Comparison of ENCODE assay signal across 23 mouse cellular contexts in genomic region chr5:132758941-132759340, GRCm38 (mm10).
DNase-seq lines count a peak whose midpoint lies in the region; ATAC-seq and TF ChIP-seq lines count a peak whose summit lies in the region.
"Had no signal": no experiment of that assay in that cellular context is flagged by ENCODE, and none has a peak within 500 bp of the region (broad histone marks: within the 10 kb centered on the region; RNA-seq: fewer than 3 reads in every experiment).

No protein-coding gene starts in this region.

- no peak for ATAC-seq in limb, embryonic 13.5 days (ENCODE audit: low FRiP score, low read depth)
- ATAC-seq: activated CD4-positive, CD25-positive, alpha-beta regulatory T cell, adult 4 months had no signal

- no peak for TF ChIP-seq POLR2A in cerebellum, adult 2 months (IDR thresholded peaks at IDR 0.05; ENCODE audit: borderline replicate concordance, insufficient read depth, low read length)
- no peak for TF ChIP-seq POLR2A in heart, adult 2 months (IDR thresholded peaks at IDR 0.05; ENCODE audit: insufficient read depth, low read depth, low read length)

- H3K27me3 ChIP-seq in cerebellum, adult 2 months (ENCODE audit: control insufficient read depth, insufficient read depth, low read length), result no peaks in the 10 kb centered on the region
- no peaks in the 10 kb centered on the region for H3K27me3 ChIP-seq in limb, embryonic 13.5 days
- H3K27me3 ChIP-seq in limb, embryonic 10.5 days (ENCODE audit: low read depth, poor library complexity, severe bottlenecking), result no peaks in the 10 kb centered on the region
- no peaks in the 10 kb centered on the region for H3K27me3 ChIP-seq in heart, adult 2 months (ENCODE audit: control insufficient read depth, insufficient read depth, low read length)
- H3K27me3 ChIP-seq: embryonic facial prominence, embryonic 15.5 days; limb, embryonic 15.5 days; liver, embryonic 15.5 days; midbrain, embryonic 12.5 days; neural tube, embryonic 13.5 days had no signal

- peak overlapping the region; percentile 32 for H3K4me3 ChIP-seq in cerebellum, adult 2 months (replicated peaks; ENCODE audit: insufficient read depth, low read depth, low read length)
- peak overlapping the region; percentile 57 for H3K4me3 ChIP-seq in gastrocnemius, adult 2 months
- H3K4me3 ChIP-seq in limb, embryonic 13.5 days, result no peak overlapping the region
- H3K4me3 ChIP-seq in limb, embryonic 10.5 days, result no peak overlapping the region
- no peak overlapping the region for H3K4me3 ChIP-seq in heart, adult 2 months
- H3K4me3 ChIP-seq: embryonic facial prominence, embryonic 15.5 days; hindbrain, embryonic 10.5 days; limb, embryonic 15.5 days; liver, embryonic 15.5 days; midbrain, embryonic 12.5 days; neural tube, embryonic 13.5 days had no signal

- H3K27ac ChIP-seq in cerebellum, adult 2 months (ENCODE audit: insufficient read depth, low read length), result no peak overlapping the region
- peak overlapping the region; percentile 57 for H3K27ac ChIP-seq in gastrocnemius, adult 2 months
- H3K27ac ChIP-seq in limb, embryonic 13.5 days, result no peak overlapping the region
- H3K27ac ChIP-seq in limb, embryonic 10.5 days, result no peak overlapping the region
- H3K27ac ChIP-seq in heart, adult 2 months, result no peak overlapping the region
- H3K27ac ChIP-seq: embryonic facial prominence, embryonic 15.5 days; hindbrain, embryonic 10.5 days; limb, embryonic 15.5 days; liver, embryonic 15.5 days; macrophage; midbrain, embryonic 12.5 days; neural tube, embryonic 13.5 days had no signal

- WGBS in cerebellum, adult 2 months, result 40% methylated on average over 10 of the region's 10 CpGs
- WGBS in limb, embryonic 13.5 days, result 58% methylated on average over 10 of the region's 10 CpGs
- WGBS in limb, embryonic 10.5 days, result 82% methylated on average over 10 of the region's 10 CpGs
- 72% methylated on average over 10 of the region's 10 CpGs for WGBS in heart, adult 2 months

- no peak overlapping the region for H3K9ac ChIP-seq in limb, embryonic 13.5 days
- H3K9ac ChIP-seq in heart, adult 2 months (ENCODE audit: low read depth, low read length), result no peak overlapping the region
- H3K9ac ChIP-seq: embryonic facial prominence, embryonic 15.5 days; limb, embryonic 15.5 days; liver, embryonic 15.5 days; midbrain, embryonic 12.5 days; neural tube, embryonic 13.5 days had no signal

- TF ChIP-seq EP300 in heart, adult 2 months (IDR thresholded peaks at IDR 0.05; ENCODE audit: insufficient read depth, low read depth, low read length), result no peak

- no peaks in the 10 kb centered on the region for H3K9me3 ChIP-seq in limb, embryonic 13.5 days
- no peaks in the 10 kb centered on the region for H3K9me3 ChIP-seq in limb, embryonic 10.5 days (replicated peaks)
- H3K9me3 ChIP-seq: embryonic facial prominence, embryonic 15.5 days; hindbrain, embryonic 10.5 days; limb, embryonic 15.5 days; liver, embryonic 15.5 days; midbrain, embryonic 12.5 days; neural tube, embryonic 13.5 days had no signal

- H3K4me1 ChIP-seq in cerebellum, adult 2 months (ENCODE audit: control insufficient read depth, insufficient read depth, low read length), result peaks cover 5% of the 10 kb centered on the region; the same call in 1 of the 2 replicates
- peaks cover 5% of the 10 kb centered on the region; the same call in 1 of the 2 replicates for H3K4me1 ChIP-seq in limb, embryonic 13.5 days
- H3K4me1 ChIP-seq in limb, embryonic 10.5 days, result peaks cover 3% of the 10 kb centered on the region
- H3K4me1 ChIP-seq in heart, adult 2 months (ENCODE audit: control insufficient read depth, insufficient read depth, low read length), result no peaks in the 10 kb centered on the region
- H3K4me1 ChIP-seq: embryonic facial prominence, embryonic 15.5 days; limb, embryonic 15.5 days; liver, embryonic 15.5 days; midbrain, embryonic 12.5 days; neural tube, embryonic 13.5 days had no signal

- TF ChIP-seq CTCF in cerebellum, adult 2 months (IDR thresholded peaks at IDR 0.05; ENCODE audit: borderline replicate concordance, insufficient read depth, low read depth, low read length), result no peak
- TF ChIP-seq CTCF in gastrocnemius, adult 2 months (IDR thresholded peaks at IDR 0.05), result no peak
- TF ChIP-seq CTCF in heart, adult 2 months (IDR thresholded peaks at IDR 0.05), result no peak

- H3K79me2 ChIP-seq in heart, adult 2 months (replicated peaks; ENCODE audit: control insufficient read depth, insufficient read depth, low read length), result no peaks in the 10 kb centered on the region

- no peaks in the 10 kb centered on the region for H3K36me3 ChIP-seq in limb, embryonic 13.5 days
- H3K36me3 ChIP-seq in limb, embryonic 10.5 days, result no peaks in the 10 kb centered on the region
- no peaks in the 10 kb centered on the region for H3K36me3 ChIP-seq in heart, adult 2 months (ENCODE audit: control insufficient read depth, insufficient read depth, low read length)
- H3K36me3 ChIP-seq: embryonic facial prominence, embryonic 15.5 days; G1E; hindbrain, embryonic 10.5 days; limb, embryonic 15.5 days; liver, embryonic 15.5 days; midbrain, embryonic 12.5 days; neural tube, embryonic 13.5 days had no signal

- peak; percentile 18 to 23 for DNase-seq in cerebellum, adult 2 months
- DNase-seq in cerebellum, adult 11 months, result no peak
- peak; percentile 49 for DNase-seq in gastrocnemius, adult 2 months
- no peak for DNase-seq in gastrocnemius, postnatal 4 days (ENCODE audit: low spot score in 2 of 2)
- no peak for DNase-seq in limb, embryonic 10.5 days (ENCODE audit: low spot score)
- DNase-seq in cerebellum, adult 9-11 months, result peak; percentile 19
- no peak for DNase-seq in heart, adult 2 months
- DNase-seq: adrenal gland, postnatal 10 days; kidney, adult 8-10 months; kidney, postnatal 14 days; layer of hippocampus, adult 9-11 months; right cerebral cortex, adult 18-20 months; thymus, adult 2 months had no signal

- intact Hi-C loops in gastrocnemius, adult 2 months (cut with DNase I), result loop anchor here (10.0 kb wide), 1 partner anchor 104 kb away; no protein-coding TSS in a partner anchor
- intact Hi-C loops in heart, adult 2 months (cut with DNase I), result no loop called here

- 0 out of 2 replicates have a peak overlapping the region, but pooled peaks have one; percentile 2 for H3K4me2 ChIP-seq in limb, embryonic 13.5 days (replicated peaks)
- H3K4me2 ChIP-seq: embryonic facial prominence, embryonic 15.5 days; limb, embryonic 15.5 days; liver, embryonic 15.5 days; midbrain, embryonic 12.5 days; neural tube, embryonic 13.5 days had no signal

Comparison
In these comparisons a context has a peak if more than half of its experiments do, and no peak if none do; other contexts are left out.
1. DNase-seq: peak in cerebellum, adult 2 months (2 of 2), gastrocnemius, adult 2 months (single experiment) and cerebellum, adult 9-11 months (single experiment); none in cerebellum, adult 11 months (single experiment), gastrocnemius, postnatal 4 days (0 of 2), limb, embryonic 10.5 days (single experiment) and heart, adult 2 months (0 of 2).
2. H3K4me3 ChIP-seq: peak in cerebellum, adult 2 months (single experiment) and gastrocnemius, adult 2 months (single experiment); none in limb, embryonic 13.5 days (single experiment), limb, embryonic 10.5 days (single experiment) and heart, adult 2 months (single experiment).